Mouse (Mus musculus): Measurements from ENCODE around the gene Gm20918. TPM values are rescaled to one million over a fixed set of nuclear protein-coding genes. Genes with fewer than 3 reads are reported as not detected.

The Gm20918 gene
- polyA plus RNA-seq (2014; fragmentation: Illumina TruSeq; extraction: RNeasy Lipid Tissue Mini Kit (QIAGEN cat#74804); ENCODE audit: insufficient read depth, low read depth, low replicate concordance) = not detected

GRCm38 (mm10) chrY:5043637-5044036 is at the start of gene Gm20918:
Gene Gm20918, plus strand, starts transcription at chrY:5043937.

Other genes with a start within 250 kb of the Gm20918 start
- gene Gm21820, start 205.5 kb downstream of the Gm20918 start, polyA plus RNA-seq (2014; fragmentation: Illumina TruSeq; extraction: RNeasy Lipid Tissue Mini Kit (QIAGEN cat#74804); ENCODE audit: insufficient read depth, low read depth, low replicate concordance) = not detected